Mouse (Mus musculus) embryo, embryonic 9.5 days (tissue): ENCODE measurements around the gene Alk.
"Not testable (repeated sequence)": the region's sequence is repeated elsewhere in the genome, so short reads cannot be mapped to it uniquely, and the experiment has no call there.

Experiments used
- DNase-seq: peaks from one replicate; pipeline ENCODE4 v3.0.0-alpha.2; 2017; ENCODE audit errors: extremely low spot score

Alk gene

DNA sequence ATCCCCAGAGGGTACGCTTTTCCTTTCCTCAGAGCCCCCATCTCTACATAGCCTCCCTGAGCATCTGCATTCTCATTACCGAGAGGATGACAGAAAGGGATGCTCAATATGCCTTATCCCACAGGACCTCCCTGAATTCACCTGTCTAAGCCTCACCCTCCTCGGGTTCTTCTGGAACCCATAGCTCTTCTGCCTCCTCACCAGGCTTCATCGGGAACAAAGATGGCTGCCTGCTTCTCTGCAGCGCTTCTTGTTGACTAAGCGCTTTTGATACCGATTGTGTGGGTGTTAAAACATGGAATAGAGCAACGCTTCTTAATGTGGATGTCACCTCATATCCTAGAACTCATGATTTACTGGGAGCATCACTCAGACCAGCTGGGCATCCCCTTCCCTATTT, 75.9 kb downstream of the Alk start:
- DNase-seq: no peak

GRCm38 (mm10) chr17:72527481-72527880, 76.9 kb downstream of the Alk start:
- no peak for DNase-seq

GRCm38 (mm10) chr17:72526356-72526755, 78.1 kb downstream of the Alk start:
- DNase-seq: no peak

GRCm38 (mm10) chr17:72524839-72525238, 79.6 kb downstream of the Alk start:
- DNase-seq: no peak

DNA sequence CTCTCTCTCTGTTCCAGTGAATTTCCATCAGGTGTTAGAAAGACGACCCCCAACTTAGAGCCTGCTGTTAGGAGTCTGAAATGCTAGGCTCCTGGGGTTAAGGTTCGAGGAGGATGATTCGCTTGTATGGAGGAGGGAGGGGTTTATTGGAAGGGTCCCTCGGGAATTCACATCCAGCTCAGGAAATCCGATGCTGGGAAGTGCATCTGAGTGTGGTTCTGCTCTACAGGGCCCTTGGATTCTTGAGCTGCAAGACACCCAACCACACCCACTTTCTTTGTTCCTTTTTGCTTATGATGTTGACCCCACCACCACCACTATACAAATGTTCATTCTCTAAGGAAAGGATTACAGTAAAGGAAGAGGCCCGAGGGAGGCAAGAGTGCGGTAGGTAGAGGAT, 81.4 kb downstream of the Alk start:
- no peak for DNase-seq

DNA sequence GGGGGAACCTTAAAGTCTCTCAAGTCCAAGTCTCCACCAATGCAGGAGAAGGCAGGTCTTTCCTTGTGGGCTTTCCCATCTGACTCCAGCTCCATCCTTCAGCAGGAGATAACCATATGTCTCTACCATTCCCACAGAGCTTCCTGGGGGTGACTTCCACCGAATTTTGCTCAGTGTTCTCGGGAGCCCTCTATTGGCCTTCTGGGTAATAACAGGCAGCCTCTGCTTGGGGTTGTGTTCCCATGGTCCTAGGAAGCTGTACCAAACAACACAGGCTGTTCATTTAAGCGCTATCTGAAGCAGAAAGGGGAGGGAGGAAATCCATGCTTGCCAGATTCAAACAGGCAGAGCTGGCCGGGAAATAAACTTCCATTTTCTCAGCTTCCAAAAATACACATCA, 82.0 kb downstream of the Alk start:
- peak; percentile 35 for DNase-seq

GRCm38 (mm10) chr17:72521353-72521752, 83.1 kb downstream of the Alk start:
- no peak for DNase-seq

- no peak for DNase-seq
Observed at GRCm38 (mm10) chr17:72510746-72511145, 93.7 kb downstream of the Alk start.

- DNase-seq: no peak
Observed at GRCm38 (mm10) chr17:72508678-72509394, 95.6 kb downstream of the Alk start.

- DNase-seq: no peak
Observed at GRCm38 (mm10) chr17:72505213-72505612, 99.2 kb downstream of the Alk start.

GRCm38 (mm10) chr17:72504581-72504980, 99.8 kb downstream of the Alk start:
- DNase-seq: no peak

- no peak for DNase-seq
Observed at GRCm38 (mm10) chr17:72495395-72495794, 109.0 kb downstream of the Alk start.

DNA sequence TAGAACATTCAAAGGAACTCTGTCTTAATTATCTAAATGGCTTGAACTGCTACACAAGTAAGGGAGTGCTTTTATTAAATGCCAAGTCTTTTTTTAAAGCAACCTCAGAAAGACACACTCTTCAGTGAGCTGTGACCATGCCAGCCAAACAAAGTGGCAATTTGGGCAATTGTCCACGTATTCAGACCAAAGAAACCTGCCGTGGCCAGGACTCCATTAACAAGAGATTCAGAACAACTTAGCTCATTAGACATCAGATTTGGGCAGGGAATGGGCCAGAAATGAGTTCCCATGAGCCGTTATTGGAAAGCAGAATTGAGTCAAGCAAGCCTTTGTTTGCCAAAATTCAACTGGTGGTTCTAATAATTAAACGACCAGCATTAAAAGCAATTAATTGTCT, 118.8 kb downstream of the Alk start:
- no peak for DNase-seq

GRCm38 (mm10) chr17:72479260-72479659, 125.2 kb downstream of the Alk start:
- DNase-seq: not testable (repeated sequence)

DNA sequence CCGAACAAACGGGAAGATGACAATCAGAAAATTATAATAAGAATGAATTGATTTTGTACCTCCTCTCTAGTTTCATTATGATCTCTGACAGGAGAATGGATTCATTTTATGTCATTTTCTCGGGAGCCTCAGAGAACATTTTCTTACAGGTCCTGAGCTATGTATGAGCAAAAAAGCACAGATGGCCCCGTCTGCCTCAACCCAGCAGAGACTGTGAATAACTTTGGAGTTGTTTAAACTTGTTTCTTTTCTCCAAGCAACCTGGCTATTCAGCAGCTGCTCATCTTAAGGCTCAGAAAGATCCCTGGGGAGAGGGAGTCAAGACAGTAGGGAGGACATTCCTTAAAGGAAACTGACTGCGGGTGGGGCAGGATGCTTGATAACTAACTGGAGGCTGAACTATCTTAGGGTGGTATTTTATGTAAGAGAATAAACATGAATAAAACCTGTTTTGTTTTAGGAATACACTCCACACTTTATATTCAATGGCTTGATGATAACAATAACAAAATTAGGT, 126.5 kb downstream of the Alk start:
- no peak for DNase-seq

DNA sequence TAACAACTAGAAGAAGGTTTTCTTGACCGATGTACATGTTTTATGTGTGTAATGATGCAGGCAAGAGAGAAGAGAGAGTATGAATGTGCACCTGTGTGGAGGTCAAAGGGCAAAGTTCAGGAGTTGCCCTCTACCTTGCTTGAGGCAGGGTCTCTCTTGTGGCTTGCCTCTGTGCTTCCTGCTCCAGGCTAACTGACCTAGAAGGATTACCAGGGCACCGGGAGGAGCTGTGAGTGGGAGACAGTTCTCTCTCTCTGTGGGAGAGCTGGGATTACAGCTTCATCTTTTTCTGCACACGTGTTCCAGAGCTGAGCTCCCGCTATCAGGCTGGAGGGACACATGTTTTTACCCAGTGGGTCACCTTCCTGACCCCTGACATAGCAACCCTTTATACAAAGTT, 127.5 kb downstream of the Alk start:
- DNase-seq: peak; percentile 2

- DNase-seq: no peak
Observed at GRCm38 (mm10) chr17:72474166-72474565, 130.3 kb downstream of the Alk start.

DNA sequence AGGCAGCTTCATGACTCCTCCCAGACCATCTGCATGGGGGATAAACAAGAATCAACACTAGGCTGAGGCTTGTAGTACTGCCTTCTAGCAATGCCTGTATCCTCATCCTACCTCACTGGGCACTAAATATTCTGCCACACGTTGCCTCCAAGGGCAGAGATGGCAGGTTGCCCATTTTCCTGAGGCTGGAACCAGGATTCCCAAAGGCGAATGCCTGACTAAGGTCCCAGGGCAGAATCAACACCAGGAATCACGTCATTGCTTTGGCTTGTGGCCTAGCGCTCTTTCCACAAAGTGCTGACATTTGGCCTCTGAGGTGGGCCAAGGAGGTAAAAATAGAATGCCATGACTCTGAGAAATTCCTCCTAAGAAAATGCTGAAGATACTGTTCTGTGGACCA, 155.9 kb downstream of the Alk start:
- DNase-seq: no peak

DNA sequence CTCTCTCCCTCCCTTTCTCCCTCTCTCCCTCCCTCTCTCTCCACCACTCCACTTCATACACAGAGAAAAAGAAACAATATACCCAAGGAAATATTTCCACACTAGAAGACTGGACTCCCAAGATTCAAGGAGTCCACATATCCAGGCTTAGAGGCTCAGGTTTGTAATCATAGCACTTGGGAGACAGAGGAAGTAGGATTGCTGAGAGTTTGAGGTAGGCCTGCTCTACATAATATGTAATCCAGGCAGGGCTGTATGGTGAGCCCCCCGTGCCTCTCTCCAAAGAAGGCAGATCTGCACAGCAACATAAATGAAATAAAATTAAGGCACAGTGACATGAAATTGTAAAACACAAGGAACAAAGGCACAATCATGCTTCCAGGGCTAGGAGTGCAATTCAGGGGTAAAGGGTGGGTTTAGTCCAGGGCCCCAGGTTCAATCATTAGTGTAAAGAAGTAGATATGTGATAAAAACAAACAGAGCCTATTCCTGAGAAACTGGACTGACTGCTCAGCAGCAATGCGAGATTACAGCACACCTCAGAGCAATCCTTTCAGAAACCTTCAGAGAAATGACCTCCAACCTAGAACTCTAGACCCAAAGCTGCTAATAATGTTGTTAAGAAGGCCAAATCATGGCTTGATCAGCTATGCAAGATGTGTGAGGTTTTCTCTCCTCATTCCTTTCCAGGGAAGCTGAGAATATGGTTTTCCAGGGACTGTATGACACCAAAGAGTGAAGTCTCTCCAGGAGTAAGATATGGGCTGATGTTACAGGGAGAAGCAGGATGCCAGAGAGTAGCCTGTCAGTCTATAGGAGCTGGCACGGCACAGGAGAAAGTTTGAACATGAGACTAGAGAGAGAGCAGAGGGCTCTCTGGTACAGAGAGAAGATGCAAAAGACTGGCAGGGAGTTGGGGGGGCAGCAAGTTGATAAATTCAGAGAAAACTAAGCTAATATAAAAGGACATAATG, 158.9 kb downstream of the Alk start:
- no peak for DNase-seq

DNA sequence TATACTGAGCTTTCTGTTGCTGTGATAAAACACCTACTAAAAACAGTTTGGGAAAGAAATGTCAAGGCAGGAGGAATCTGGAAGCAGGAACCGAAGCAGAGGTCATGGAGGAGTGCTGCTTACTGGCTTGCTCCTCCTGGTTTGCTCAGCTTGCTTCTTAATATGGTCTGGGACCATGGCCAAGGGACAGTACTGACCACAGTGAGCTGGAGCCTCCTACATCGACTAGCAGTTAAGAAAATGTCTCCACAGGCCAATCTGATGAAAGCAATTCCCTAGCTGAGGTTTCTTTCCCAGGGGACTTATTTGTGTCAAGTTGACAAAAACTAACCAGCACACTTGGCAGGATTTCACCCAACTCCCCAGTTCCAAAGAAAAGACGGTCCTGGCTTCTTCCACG, 187.0 kb downstream of the Alk start:
- no peak for DNase-seq

DNA sequence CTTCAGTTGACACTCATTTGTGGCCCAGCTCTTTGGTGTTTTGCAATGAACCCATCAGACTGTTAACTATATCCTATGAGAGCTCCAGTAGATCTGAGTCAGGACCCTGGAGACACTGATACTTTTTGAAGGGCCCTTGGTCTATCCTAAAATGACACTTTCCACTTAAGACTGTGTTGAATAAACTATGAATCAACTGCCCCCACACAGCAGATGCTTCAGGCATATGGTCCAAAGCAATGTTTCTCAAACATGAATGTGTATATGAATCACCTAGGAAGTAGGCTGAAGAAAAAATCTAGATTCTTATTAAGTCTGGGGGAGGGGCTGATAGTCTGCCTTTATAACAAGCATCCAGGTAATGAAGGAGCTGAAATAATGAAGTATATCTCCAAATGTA, 189.8 kb downstream of the Alk start:
- no peak for DNase-seq

GRCm38 (mm10) chr17:72404813-72405212, 199.6 kb downstream of the Alk start:
- DNase-seq: no peak

GRCm38 (mm10) chr17:72401861-72402260, 202.6 kb downstream of the Alk start:
- no peak for DNase-seq
